Mouse (Mus musculus) limb, embryonic 15.5 days (tissue): ENCODE measurements around the gene 3110009E18Rik. TPM values are rescaled to one million over a fixed set of nuclear protein-coding genes. Genes with fewer than 3 reads are reported as not detected.

Source experiments
- ATAC-seq: fragments of 200-750 bp; cut with Nextera tagmentation; 2 replicates; pipeline ENCODE4 v1.8.0; 2017; ENCODE audit warnings: low read depth, moderate TSS enrichment; ENCODE audit not compliant: insufficient number of reproducible peaks, low FRiP score, low TSS enrichment
- H3K27ac ChIP-seq: fragments of 300-500 bp; sonication (generic); 2 replicates; pipeline ENCODE4 v1.5.1; 2015; ENCODE audit warnings: moderate library complexity, mild to moderate bottlenecking, inconsistent platforms
- H3K27me3 ChIP-seq: fragments of 300-500 bp; sonication (generic); 2 replicates; pipeline ENCODE4 v1.6.1; 2015; ENCODE audit warnings: inconsistent platforms
- H3K36me3 ChIP-seq: fragments of 300-500 bp; sonication (generic); 2 replicates; pipeline ENCODE4 v1.6.1; 2015; ENCODE audit warnings: inconsistent platforms
- H3K4me1 ChIP-seq: fragments of 300-500 bp; sonication (generic); 2 replicates; pipeline ENCODE4 v1.6.1; 2015; ENCODE audit warnings: inconsistent platforms
- H3K4me2 ChIP-seq: fragments of 300-500 bp; sonication (generic); 2 replicates; pipeline ENCODE4 v1.6.1; 2015; ENCODE audit warnings: mild to moderate bottlenecking, inconsistent platforms
- H3K4me3 ChIP-seq: fragments of 300-500 bp; sonication (generic); 2 replicates; pipeline ENCODE4 v1.5.1; 2015; ENCODE audit warnings: mild to moderate bottlenecking, inconsistent platforms
- H3K9ac ChIP-seq: fragments of 300-500 bp; sonication (generic); 2 replicates; pipeline ENCODE4 v1.6.1; 2015; ENCODE audit warnings: inconsistent platforms
- H3K9me3 ChIP-seq: fragments of 300-500 bp; sonication (generic); 2 replicates; pipeline ENCODE4 v1.6.1; 2016; ENCODE audit warnings: inconsistent platforms
- WGBS: fragments of 180-500 bp; shearing (Covaris S2); methylation state at CpG from one replicate; pipeline ENCODE4 v1.1.7; 2015; 5-methylcytosine and 5-hydroxymethylcytosine counted together
- polyA plus RNA-seq: library from polyadenylated mRNA; unstranded; fragments of >200 nt; fragmentation: Nextera tagmentation; extraction: Ambion mirVana; gene quantifications from 2 replicates; pipeline ENCODE4 v1.2.1, GENCODE M21; 2015

Gene 3110009E18Rik
- polyA plus RNA-seq, 1 experiment from 2014 or later, result 17.4 TPM

DNA sequence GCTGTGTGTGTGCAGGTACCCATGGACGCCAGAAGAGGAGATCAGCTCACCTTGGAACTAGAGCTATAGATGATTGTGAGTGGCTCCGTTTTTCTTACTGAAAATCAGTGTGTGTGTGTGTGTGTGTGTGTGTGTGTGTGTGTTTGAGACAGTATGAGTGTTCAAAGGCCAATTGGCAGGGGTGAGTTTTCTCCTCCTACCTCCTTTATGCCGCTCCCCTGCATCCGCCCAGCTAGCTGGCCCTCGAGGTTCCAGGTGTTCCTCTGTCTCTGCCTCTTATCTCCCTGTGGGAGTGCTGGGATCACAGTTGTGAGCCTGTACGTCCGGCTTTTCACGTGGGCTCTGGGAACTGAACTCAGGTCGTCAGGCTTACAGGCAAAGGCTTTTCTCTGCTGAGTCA, 5.3 kb downstream of the 3110009E18Rik start:
- Histone ChIP-seq H3K27me3 (no peaks in the 10 kb centered on the region), H3K4me2 (no peak overlapping the region), H3K4me1 (peaks cover 11% of the 10 kb centered on the region; the same call in 1 of the 2 replicates), H3K27ac (no peak overlapping the region), H3K36me3 (no peaks in the 10 kb centered on the region), H3K9ac (no peak overlapping the region), H3K9me3 (no peaks in the 10 kb centered on the region), H3K4me3 (no peak overlapping the region)
- ATAC-seq, result no peak
- WGBS, result 70% methylated on average over 9 of the region's 9 CpGs

DNA sequence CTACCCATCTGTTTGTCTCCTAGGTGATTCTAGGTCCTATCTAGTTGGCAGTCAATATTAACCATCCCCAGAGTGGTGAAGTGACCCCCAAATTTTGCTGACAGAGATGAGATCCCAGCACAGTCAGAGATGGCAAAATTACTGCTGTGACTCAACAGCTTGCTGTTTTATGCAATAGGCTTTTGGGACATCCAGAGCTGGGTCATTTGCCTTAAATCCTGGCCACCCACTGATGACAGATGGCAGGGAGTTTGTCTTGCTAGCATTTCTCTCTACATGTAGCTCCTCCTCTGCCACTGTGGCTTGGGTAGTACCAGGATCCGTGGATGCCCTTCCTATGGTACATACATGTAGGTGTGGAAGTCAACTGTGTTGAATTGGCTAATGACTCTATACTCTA, 11.4 kb downstream of the 3110009E18Rik start:
- no peak overlapping the region for H3K4me2 ChIP-seq
- H3K9me3 ChIP-seq, result no peaks in the 10 kb centered on the region
- H3K36me3 ChIP-seq, result no peaks in the 10 kb centered on the region
- H3K9ac ChIP-seq, result no peak overlapping the region
- 97% methylated on average over 1 of the region's 1 CpGs for WGBS
- no peaks in the 10 kb centered on the region for H3K4me1 ChIP-seq
- H3K4me3 ChIP-seq, result no peak overlapping the region
- H3K27me3 ChIP-seq, result no peaks in the 10 kb centered on the region
- no peak overlapping the region for H3K27ac ChIP-seq
- no peak for ATAC-seq

DNA sequence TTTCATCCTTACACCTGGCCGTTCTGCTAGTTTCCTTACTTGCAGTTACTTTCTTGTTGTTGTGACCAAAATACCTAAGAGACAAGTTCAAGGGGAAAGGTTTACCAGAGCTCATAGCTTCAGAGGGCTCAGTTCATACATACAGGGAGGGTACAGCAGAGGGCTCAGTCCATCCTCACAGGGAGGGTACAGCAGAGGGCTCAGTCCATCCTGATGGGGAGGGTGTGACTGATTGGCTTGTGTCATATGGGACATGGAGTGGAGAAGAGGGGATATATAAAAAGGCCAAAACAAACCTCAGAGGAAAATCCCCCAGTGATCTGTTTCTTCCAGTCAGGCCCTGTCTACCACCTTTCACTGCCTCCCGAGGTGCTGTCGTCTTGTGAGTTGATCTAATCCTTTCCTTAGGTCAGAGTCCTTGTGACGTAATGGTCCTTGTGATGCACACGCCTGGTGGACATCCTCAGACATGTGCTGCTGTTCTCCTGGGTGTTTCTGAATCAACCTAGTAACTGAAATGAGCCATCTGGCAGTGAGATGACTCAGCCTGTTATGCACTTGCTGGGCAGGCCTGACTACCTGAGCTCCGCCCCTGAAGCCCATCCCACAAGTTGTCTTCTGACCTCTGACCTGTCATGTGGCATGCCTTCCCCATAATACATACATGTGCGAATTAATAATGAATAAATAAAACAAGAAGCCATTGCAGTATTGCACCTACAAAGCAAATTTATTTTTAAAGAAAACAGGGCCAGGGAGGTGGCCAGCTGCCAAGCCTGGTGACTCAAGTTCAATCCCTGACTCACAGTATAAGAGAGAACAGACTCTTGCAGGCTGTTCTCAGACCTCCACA, 15.2 kb downstream of the 3110009E18Rik start:
- H3K9me3 ChIP-seq, result no peaks in the 10 kb centered on the region
- H3K4me3 ChIP-seq, result no peak overlapping the region
- no peak overlapping the region for H3K4me2 ChIP-seq
- ATAC-seq, result 0 out of 2 replicates have a peak, but pooled peaks have one; percentile 35
- WGBS, result 75% methylated on average over 7 of the region's 7 CpGs
- no peaks in the 10 kb centered on the region for H3K4me1 ChIP-seq
- no peaks in the 10 kb centered on the region for H3K36me3 ChIP-seq
- H3K27ac ChIP-seq, result 0 out of 2 replicates have a peak overlapping the region, but pooled peaks have one; percentile 38
- no peak overlapping the region for H3K9ac ChIP-seq
- H3K27me3 ChIP-seq, result no peaks in the 10 kb centered on the region

DNA sequence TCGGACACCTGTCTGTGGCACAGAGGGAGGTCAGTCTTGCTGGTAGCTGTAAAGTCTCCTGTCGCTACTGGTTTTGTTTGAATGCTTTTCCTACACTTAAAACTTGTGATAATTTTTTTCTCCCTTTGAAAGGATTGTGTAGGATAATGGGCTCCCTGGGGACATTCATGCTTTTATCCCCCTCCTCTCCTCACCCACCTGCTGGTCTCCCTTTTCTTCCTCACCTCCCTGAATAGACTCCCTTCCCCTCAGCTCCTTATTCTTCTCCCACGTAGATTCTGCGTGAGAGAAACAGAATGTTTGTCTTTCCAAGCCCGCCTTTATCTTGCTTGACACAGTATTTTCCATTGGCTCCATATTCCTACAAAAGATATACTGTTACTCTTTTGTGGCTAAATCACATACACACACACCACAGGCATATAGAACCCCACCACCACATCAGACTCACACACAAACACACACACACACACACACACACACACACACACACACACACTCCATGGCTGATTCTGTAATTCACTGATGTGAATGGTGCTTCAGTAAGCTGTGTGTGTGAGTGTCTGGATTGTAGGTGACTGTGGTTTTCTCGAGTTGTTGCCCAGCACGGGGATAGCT, 18.0 kb downstream of the 3110009E18Rik start:
- Histone ChIP-seq H3K4me3 (no peak overlapping the region), H3K36me3 (no peaks in the 10 kb centered on the region), H3K4me1 (peaks cover 5% of the 10 kb centered on the region; the same call in 1 of the 2 replicates), H3K9ac (no peak overlapping the region), H3K4me2 (no peak overlapping the region), H3K27ac (no peak overlapping the region), H3K27me3 (no peaks in the 10 kb centered on the region), H3K9me3 (no peaks in the 10 kb centered on the region)
- WGBS, result 47% methylated on average over 7 of the region's 7 CpGs
- no peak for ATAC-seq

DNA sequence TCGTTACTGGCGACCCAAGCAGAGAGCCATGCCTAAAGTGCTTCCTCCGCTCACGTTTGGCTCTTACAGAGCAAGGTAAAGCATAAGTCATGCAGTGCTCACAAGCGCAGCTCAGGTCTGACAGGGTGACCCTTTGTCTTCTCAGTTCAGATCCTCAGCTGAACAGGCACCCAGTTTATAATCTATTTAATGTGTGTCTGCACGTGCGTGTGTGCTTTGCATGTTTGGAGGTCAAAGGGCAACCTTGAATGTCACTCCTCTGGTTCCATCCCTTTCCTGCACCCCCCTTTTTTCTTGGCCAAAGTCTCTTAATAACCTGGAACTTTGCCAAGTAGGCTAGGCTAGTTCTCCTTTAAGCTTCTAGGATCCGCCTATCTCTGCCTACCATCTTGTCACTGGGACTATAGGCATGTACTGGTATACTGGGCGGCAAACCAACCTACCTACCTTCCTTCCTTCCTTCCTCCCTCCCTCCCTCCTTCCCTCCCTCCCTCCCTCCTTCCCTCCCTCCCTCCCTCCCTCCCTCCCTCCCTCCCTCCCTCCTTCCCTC, 19.2 kb downstream of the 3110009E18Rik start:
- H3K9ac ChIP-seq, result no peak overlapping the region
- no peak overlapping the region for H3K4me3 ChIP-seq
- ATAC-seq, result no peak
- H3K36me3 ChIP-seq, result no peaks in the 10 kb centered on the region
- H3K4me2 ChIP-seq, result no peak overlapping the region
- no peaks in the 10 kb centered on the region for H3K27me3 ChIP-seq
- 82% methylated on average over 9 of the region's 9 CpGs for WGBS
- H3K27ac ChIP-seq, result no peak overlapping the region
- peaks cover 5% of the 10 kb centered on the region; the same call in 1 of the 2 replicates for H3K4me1 ChIP-seq
- H3K9me3 ChIP-seq, result no peaks in the 10 kb centered on the region

- Histone ChIP-seq H3K27ac (0 out of 2 replicates have a peak overlapping the region, but pooled peaks have one; percentile 18), H3K9me3 (no peaks in the 10 kb centered on the region), H3K36me3 (no peaks in the 10 kb centered on the region), H3K27me3 (no peaks in the 10 kb centered on the region), H3K4me1 (peaks cover 7% of the 10 kb centered on the region; the same call in 1 of the 2 replicates), H3K9ac (no peak overlapping the region), H3K4me3 (no peak overlapping the region), H3K4me2 (no peak overlapping the region)
- 58% methylated on average over 5 of the region's 5 CpGs for WGBS
- ATAC-seq, result no peak
Observed at GRCm38 (mm10) chr1:120142551-120142950, 21.6 kb downstream of the 3110009E18Rik start.

DNA sequence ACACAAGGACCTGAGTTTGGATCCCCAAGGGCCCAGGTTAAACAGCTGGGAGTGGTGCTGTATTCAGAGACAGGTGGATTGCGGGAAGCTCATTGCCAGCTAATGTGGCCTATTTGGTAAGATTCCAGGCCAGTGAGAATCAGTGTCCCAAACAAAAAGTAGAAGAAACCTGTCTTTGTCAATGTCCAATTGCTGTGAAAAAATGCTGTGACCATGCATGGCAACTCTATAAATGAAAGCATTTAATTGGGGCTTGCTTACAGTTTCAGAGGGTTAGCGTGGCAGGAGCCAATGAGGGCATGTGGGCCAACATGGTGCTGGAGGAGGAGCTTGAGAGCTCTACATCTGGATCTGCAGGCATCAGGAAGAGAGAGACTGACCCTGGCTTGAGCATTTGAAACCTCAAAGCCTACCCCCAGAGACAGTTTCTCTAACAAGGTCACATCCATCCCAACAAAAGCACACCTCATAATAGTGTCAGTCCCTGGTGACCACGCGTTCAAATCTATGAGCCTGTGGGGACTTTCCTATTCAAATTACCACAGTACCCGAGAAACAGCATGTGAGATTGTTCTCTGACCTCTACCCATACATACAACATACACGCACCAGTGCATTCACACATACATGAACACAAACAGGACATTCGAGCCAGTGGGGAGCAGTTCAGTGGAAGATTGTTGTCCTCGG, 24.7 kb downstream of the 3110009E18Rik start:
- H3K4me2 ChIP-seq, result no peak overlapping the region
- H3K36me3 ChIP-seq, result no peaks in the 10 kb centered on the region
- H3K4me1 ChIP-seq, result peaks cover 7% of the 10 kb centered on the region; the same call in 1 of the 2 replicates
- no peaks in the 10 kb centered on the region for H3K9me3 ChIP-seq
- no peak overlapping the region for H3K9ac ChIP-seq
- no peak for ATAC-seq
- H3K4me3 ChIP-seq, result no peak overlapping the region
- no peak overlapping the region for H3K27ac ChIP-seq
- WGBS, result 81% methylated on average over 8 of the region's 8 CpGs
- H3K27me3 ChIP-seq, result no peaks in the 10 kb centered on the region

GRCm38 (mm10) chr1:120146994-120147393, 26.0 kb downstream of the 3110009E18Rik start:
- H3K36me3 ChIP-seq, result no peaks in the 10 kb centered on the region
- peaks cover 7% of the 10 kb centered on the region; the same call in 1 of the 2 replicates for H3K4me1 ChIP-seq
- no peaks in the 10 kb centered on the region for H3K9me3 ChIP-seq
- H3K4me3 ChIP-seq, result no peak overlapping the region
- no peak overlapping the region for H3K9ac ChIP-seq
- no peak overlapping the region for H3K27ac ChIP-seq
- H3K4me2 ChIP-seq, result no peak overlapping the region
- ATAC-seq, result no peak
- no peaks in the 10 kb centered on the region for H3K27me3 ChIP-seq

DNA sequence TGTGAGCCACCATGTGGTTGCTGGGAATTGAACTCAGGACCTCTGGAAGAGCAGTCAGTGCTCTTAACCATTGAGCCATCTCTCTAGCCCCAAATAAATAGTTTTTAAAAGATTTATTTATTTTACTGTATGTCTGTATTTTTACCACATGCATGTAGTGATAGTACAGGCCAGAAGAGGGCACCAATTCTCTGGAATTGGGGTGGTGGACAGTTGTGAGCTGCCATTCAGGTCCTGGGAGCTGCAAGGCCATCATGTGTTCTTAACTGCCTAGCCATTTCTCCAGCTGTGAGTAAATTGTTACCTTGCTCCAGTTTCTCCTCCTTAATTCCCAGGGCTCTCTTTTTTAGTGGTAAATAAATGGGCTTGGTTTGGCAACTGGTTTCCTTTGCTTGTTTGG, 33.2 kb downstream of the 3110009E18Rik start:
- H3K9me3 ChIP-seq, result no peaks in the 10 kb centered on the region
- no peak for ATAC-seq
- H3K4me2 ChIP-seq, result no peak overlapping the region
- H3K4me1 ChIP-seq, result no peaks in the 10 kb centered on the region
- no peak overlapping the region for H3K9ac ChIP-seq
- H3K4me3 ChIP-seq, result no peak overlapping the region
- no peak overlapping the region for H3K27ac ChIP-seq
- no peaks in the 10 kb centered on the region for H3K27me3 ChIP-seq
- H3K36me3 ChIP-seq, result no peaks in the 10 kb centered on the region

DNA sequence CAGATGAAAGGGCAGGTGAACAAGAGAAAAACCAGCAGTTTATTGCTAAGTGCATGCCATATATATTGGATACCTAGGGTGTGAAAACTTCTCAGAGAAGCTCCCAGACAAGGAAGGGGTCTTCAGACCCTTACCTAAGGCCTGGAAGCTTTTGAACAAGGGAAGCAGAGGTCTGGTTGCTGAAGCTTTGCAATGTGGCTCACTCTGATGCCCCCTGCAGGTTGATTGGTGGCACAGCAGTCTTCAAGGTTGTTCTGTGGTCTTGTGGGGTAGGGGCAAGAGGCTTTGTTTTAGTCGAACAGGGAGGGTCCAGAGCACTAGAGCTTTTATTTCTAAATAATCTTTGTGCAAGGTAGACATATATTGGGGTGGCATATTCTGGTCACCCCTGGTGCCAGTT, 34.3 kb downstream of the 3110009E18Rik start:
- ATAC-seq, result no peak
- H3K27me3 ChIP-seq, result no peaks in the 10 kb centered on the region
- H3K36me3 ChIP-seq, result no peaks in the 10 kb centered on the region
- no peak overlapping the region for H3K4me3 ChIP-seq
- no peak overlapping the region for H3K9ac ChIP-seq
- peaks cover 3% of the 10 kb centered on the region; the same call in 1 of the 2 replicates for H3K4me1 ChIP-seq
- H3K27ac ChIP-seq, result no peak overlapping the region
- no peaks in the 10 kb centered on the region for H3K9me3 ChIP-seq
- no peak overlapping the region for H3K4me2 ChIP-seq
- 24% methylated on average over 1 of the region's 1 CpGs for WGBS

DNA sequence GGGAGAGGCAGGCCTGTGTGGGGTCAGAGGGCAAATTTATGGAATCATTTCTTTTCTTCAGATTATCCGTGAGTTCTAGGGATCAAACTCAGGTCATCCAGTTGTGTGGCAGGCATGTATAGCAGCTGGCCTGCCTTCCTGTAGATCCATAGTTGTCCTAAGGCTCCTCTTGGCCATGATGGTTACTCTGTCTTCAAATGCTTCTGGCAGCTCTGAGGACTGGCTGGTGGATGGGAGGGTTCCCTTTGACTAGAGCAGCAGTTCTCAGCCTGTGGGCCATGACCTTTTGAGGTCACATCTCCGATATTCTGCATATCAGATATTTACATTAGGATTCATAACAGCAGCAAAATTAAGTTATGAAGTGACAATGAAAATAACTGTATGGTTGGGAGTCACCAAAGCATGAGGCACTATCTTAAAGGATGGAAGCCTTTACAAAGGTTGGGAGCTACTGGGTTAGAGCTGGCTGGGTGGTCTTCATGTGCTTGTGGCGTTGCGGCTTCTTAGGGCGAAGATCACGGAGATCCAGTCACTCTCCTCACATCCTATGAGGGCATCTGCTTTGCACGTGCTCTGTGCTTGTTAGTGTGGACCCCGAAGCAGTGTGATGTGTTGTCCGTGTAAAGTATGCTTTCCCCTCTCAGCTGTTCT, 37.6 kb downstream of the 3110009E18Rik start:
- Histone ChIP-seq H3K4me2 (no peak overlapping the region), H3K27me3 (no peaks in the 10 kb centered on the region), H3K9me3 (no peaks in the 10 kb centered on the region), H3K36me3 (no peaks in the 10 kb centered on the region), H3K9ac (no peak overlapping the region), H3K4me3 (no peak overlapping the region), H3K27ac (no peak overlapping the region), H3K4me1 (peaks cover 3% of the 10 kb centered on the region; the same call in 1 of the 2 replicates)
- WGBS, result 87% methylated on average over 9 of the region's 9 CpGs
- no peak for ATAC-seq
